Mouse (Mus musculus) megakaryocyte, embryonic 14.5 days (primary cell): ENCODE data around the gene Ap1ar.

ENCODE experiments used
- FLI1 ChIP-seq: IDR thresholded peaks from 2 replicates; pipeline ENCODE4 v1.6.1; 2012; ENCODE audit warnings: low read length, inconsistent platforms, mixed read lengths
- GATA1 ChIP-seq: IDR thresholded peaks from 3 replicates; pipeline ENCODE4 v1.6.1; 2012; ENCODE audit warnings: mixed read lengths, low read length, inconsistent platforms, borderline replicate concordance

DNA sequence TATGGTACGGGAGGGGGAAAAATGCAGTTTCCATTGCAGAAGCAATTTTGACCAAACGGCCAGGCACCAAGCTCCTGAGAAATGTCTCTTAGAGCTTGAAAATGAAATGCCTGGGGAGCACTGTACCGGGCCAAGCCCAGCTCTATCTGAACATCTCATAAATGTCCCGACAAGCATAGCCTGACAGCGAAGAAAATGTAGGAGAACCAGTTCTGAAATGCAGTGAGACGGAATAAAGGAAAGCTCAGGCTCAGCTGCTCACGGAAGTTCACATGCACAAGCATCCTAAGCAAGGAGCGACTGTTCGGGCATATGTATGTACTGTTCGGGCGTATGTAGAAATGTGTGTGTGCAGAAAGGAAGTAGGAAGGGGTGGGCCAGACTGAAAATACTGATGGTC lies 24.0 kb upstream of the Ap1ar start:
- TF ChIP-seq GATA1 (no peak), FLI1 (no peak)
